Mouse (Mus musculus) cortical plate, adult 2 months (tissue): ENCODE data around the gene Krba1. TPM values are rescaled to one million over a fixed set of nuclear protein-coding genes. Genes with fewer than 3 reads are reported as not detected.

Experiments used
- H3K27ac ChIP-seq: fragments of 200-500 bp; 2 replicates; pipeline ENCODE4 v1.5.1; 2012; ENCODE audit warnings: low read length, control low read depth, inconsistent platforms; ENCODE audit not compliant: insufficient read depth
- H3K4me1 ChIP-seq: fragments of 200-500 bp; 2 replicates; pipeline ENCODE4 v1.6.1; 2011; ENCODE audit warnings: low read length; ENCODE audit not compliant: control insufficient read depth, insufficient read depth
- H3K4me3 ChIP-seq: fragments of 200-500 bp; 2 replicates; pipeline ENCODE4 v1.5.1; 2011; ENCODE audit warnings: mild to moderate bottlenecking, low read length, control low read depth; ENCODE audit not compliant: insufficient read depth
- CTCF ChIP-seq: fragments of 200-500 bp; IDR thresholded peaks from 2 replicates; pipeline ENCODE4 v1.5.1; 2011; ENCODE audit warnings: mild to moderate bottlenecking, control low read depth, low read length; ENCODE audit not compliant: insufficient read depth; ENCODE audit errors: extremely low read depth
- POLR2A ChIP-seq: fragments of 200-500 bp; IDR thresholded peaks from 2 replicates; pipeline ENCODE4 v1.6.1; 2011; ENCODE audit warnings: mild to moderate bottlenecking, low read length, control low read depth; ENCODE audit not compliant: insufficient read depth; ENCODE audit errors: extremely low read depth
- polyA plus RNA-seq: library from polyadenylated mRNA; depleted of rRNA; stranded (reverse); fragments of >200 nt; gene quantifications from 2 replicates; pipeline ENCODE4 v1.2.3, GENCODE M21; 2012

Gene Krba1
- polyA plus RNA-seq, 1 experiment: 44.5 TPM

DNA sequence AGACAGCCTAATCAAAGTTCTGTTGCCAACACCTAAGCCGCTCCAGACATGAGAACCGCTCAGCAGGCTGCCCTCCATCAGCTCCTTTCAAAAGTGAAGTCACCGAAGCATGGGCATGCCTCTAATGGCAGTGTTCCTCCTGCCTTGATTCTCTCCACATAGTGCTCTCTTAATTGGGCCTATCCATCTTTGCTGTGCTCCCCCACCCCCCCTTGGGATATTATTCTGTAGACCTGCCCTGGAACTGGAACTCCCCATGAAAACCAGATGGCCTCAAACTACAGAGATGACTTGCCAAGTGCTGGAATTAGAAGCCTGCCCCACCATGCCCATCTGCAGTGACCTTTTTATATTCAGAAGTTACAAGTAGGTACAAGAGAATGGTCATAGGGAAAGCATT is 27.9 kb downstream of the Krba1 start:
- Histone ChIP-seq H3K27ac (no peak overlapping the region), H3K4me1 (no peaks in the 10 kb centered on the region), H3K4me3 (no peak overlapping the region)
- no peak for TF ChIP-seq POLR2A
- TF ChIP-seq CTCF: no peak

DNA sequence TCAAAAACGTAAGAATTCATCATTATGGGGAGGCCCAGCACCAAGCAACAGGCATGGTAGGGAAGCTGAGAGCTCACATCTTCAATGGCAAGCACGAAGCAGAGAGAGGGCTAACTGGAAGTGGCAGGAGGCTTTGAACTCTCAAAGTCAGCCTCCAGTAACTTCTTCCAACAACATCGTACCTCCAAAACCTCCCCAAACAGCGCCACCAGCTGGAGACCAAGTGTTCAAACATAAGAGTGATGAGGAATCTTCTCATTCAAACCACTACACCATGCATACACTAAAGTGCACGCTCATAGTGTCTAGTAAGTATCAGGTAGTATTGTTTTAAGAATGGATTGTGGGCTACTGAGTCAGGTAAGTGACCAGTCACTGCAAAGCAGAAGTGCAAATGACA is 28.7 kb downstream of the Krba1 start:
- Histone ChIP-seq H3K4me1 (no peaks in the 10 kb centered on the region), H3K27ac (no peak overlapping the region), H3K4me3 (no peak overlapping the region)
- TF ChIP-seq CTCF (no peak), POLR2A (no peak)

DNA sequence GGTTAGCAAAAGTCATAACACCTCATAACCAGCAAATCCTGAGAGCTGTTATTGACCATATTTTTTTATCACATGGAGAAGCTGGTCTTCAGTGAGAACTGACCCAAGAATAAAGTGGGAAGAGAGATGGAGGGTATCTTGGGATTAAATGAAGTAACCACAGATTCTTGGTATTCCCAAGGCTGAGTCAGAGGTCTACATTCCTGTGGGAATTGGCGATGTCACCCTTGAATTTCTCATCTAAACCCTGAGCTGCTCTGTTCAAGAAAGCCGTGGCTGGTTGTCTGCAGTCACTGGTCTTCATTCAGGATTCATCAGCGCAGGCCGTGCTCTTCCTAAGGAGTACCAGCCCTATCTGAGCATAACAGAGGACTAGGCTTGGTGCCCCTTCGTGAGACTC is 31.6 kb downstream of the Krba1 start:
- no peak overlapping the region for H3K27ac ChIP-seq
- no peaks in the 10 kb centered on the region for H3K4me1 ChIP-seq
- no peak overlapping the region for H3K4me3 ChIP-seq
- TF ChIP-seq POLR2A (no peak), CTCF (no peak)

GRCm38 (mm10) chr6:48428769-48429557 is 33.6 kb downstream of the Krba1 start:
- TF ChIP-seq POLR2A (no peak), CTCF (no peak)
- H3K4me3 ChIP-seq: no peak overlapping the region
- H3K4me1 ChIP-seq: no peaks in the 10 kb centered on the region
- H3K27ac ChIP-seq: no peak overlapping the region

DNA sequence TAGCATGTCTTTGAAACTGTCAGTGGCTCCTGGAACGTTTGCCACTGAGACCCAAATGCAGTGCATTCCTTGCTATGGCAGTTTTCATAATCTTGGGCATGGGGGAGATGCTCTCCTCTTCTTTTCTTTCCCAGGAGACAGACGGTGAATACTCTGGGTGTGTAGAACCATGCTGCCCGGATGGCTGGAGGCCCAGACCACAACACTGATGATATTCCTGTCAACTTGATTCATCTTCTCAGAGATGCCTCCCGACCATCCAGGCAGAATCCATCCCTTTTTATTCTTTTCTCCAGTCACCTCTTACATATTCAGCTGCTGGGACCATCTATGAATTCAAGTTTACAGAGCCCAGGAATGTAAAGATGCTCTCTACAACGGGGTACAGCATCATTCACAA is 35.4 kb downstream of the Krba1 start:
- TF ChIP-seq POLR2A: no peak
- TF ChIP-seq CTCF: no peak
- no peak overlapping the region for H3K27ac ChIP-seq
- no peak overlapping the region for H3K4me3 ChIP-seq
- no peaks in the 10 kb centered on the region for H3K4me1 ChIP-seq

GRCm38 (mm10) chr6:48432893-48433816 is 37.8 kb downstream of the Krba1 start:
- Histone ChIP-seq H3K27ac (no peak overlapping the region), H3K4me1 (peaks cover 2% of the 10 kb centered on the region; the same call in 1 of the 2 replicates), H3K4me3 (no peak overlapping the region)
- TF ChIP-seq CTCF (no peak), POLR2A (no peak)

- Histone ChIP-seq H3K4me1 (peaks cover 2% of the 10 kb centered on the region; the same call in 1 of the 2 replicates), H3K4me3 (no peak overlapping the region), H3K27ac (no peak overlapping the region)
- TF ChIP-seq POLR2A (no peak), CTCF (no peak)
Measured at GRCm38 (mm10) chr6:48434651-48435050, 39.3 kb downstream of the Krba1 start.

DNA sequence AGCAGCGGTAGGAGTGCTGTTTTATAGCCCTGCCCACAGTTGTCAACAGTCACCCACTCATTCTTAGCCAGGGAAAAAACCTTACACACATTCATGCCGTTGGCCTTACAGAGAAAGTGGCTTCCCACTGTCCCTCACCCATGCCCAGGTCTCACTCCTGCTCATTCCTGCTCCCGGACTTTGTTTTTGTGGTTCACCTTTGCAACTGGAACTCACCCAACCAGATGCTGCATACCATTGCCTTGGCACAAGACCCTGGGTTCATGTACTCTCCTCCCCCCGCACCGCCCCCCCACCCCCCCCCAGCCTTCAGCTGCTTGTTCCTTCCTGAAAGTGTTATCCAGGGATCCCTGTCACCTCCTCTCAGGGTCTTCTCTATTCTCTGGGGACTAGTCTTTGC is 39.7 kb downstream of the Krba1 start:
- no peak overlapping the region for H3K27ac ChIP-seq
- TF ChIP-seq POLR2A (no peak), CTCF (no peak)
- no peak overlapping the region for H3K4me3 ChIP-seq
- H3K4me1 ChIP-seq: peaks cover 2% of the 10 kb centered on the region; the same call in 1 of the 2 replicates

DNA sequence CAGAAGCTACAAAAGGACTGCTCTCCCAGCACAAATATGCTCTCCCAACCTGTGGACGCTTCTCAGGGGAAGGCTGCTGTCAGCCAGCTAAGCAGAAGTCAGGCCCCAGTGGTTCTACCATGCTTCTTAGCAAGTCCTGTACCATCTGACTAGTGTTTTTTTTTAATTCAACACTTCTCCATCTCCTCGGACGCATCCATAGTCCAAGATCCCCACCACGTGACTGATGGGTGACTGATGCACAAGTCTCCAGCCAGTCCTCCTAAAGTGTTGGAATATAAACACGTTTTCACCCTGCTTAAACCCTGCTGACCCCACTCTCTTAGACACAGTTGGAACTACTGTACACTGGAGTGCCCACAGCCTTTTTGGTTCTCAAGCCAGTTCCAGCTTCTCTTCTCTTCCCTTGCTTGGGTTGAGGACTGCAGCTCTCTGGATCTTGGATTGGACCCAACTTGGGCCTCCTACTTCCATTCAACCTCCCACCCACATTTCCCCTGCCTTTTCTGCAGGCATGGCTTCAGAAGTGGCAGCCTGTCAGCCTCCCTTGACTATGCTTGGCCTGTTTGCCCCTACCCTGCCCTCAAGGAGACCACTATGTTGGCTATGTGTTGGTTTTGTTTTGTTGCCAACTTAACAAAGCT is 40.4 kb downstream of the Krba1 start:
- no peak overlapping the region for H3K4me3 ChIP-seq
- H3K27ac ChIP-seq: 0 out of 2 replicates have a peak overlapping the region, but pooled peaks have one; percentile 8
- TF ChIP-seq CTCF (no peak), POLR2A (no peak)
- peaks cover 2% of the 10 kb centered on the region; the same call in 1 of the 2 replicates for H3K4me1 ChIP-seq
